8 mouse cellular contexts compared by ENCODE assay signal in the genomic region with DNA sequence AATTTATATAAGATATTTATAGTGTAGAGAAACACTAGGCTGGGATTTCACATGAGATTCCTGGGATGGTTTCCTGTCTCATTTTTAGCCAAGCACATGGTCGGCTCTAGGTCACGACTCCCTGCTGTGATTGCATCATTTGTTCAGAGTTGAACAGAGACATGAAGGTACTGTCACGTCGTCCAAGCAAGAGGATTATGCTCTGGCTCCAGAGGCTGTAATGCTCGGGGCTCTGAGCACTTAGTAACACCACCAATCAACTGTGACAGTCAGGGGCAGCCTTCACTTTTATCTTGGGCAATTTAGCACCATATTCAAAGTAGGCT.
DNase-seq lines count a peak whose midpoint lies in the region; ATAC-seq and TF ChIP-seq lines count a peak whose summit lies in the region.

No protein-coding gene starts in this region.

- DNase-seq in intestine, embryonic 14.5 days (ENCODE audit: low spot score) = peak; percentile 50
- DNase-seq in ES-CJ7 (ENCODE audit: low read depth, low spot score) = peak; percentile 41
- DNase-seq in brain, adult 2 months (ENCODE audit: low read depth, low spot score) = peak; percentile 42
- no peak for DNase-seq in thymus, postnatal 10 days (ENCODE audit: low spot score in 2 of 2)
- DNase-seq in urinary bladder, postnatal 4 days (ENCODE audit: low spot score in 2 of 2) = no peak
- DNase-seq in left cerebral cortex, postnatal 10 days (ENCODE audit: extremely low spot score in 1 of 2, low spot score in 2 of 2) = no peak

- H3K4me3 ChIP-seq in intestine, embryonic 14.5 days (ENCODE audit: low read depth, low read length) = no peak overlapping the region
- no peak overlapping the region for H3K4me3 ChIP-seq in intestine, postnatal 0 days (ENCODE audit: low read depth, low read length)
- H3K4me3 ChIP-seq in intestine, embryonic 16.5 days (ENCODE audit: low read length) = no peak overlapping the region

- no peak overlapping the region for H3K4me2 ChIP-seq in intestine, embryonic 14.5 days (ENCODE audit: low read length)
- H3K4me2 ChIP-seq in intestine, postnatal 0 days (replicated peaks; ENCODE audit: low read depth) = no peak overlapping the region
- H3K4me2 ChIP-seq in intestine, embryonic 16.5 days (ENCODE audit: low read depth, low read length) = no peak overlapping the region

- H3K4me1 ChIP-seq in intestine, embryonic 14.5 days (replicated peaks; ENCODE audit: control insufficient read depth, insufficient read depth, low read length) = peaks cover 41% of the 10 kb centered on the region
- 0 out of 2 replicates have a peak, but pooled peaks cover 5% of the 10 kb centered on the region for H3K4me1 ChIP-seq in intestine, postnatal 0 days (replicated peaks; ENCODE audit: control insufficient read depth, insufficient read depth, low read length)
- peaks cover 14% of the 10 kb centered on the region for H3K4me1 ChIP-seq in intestine, embryonic 16.5 days (ENCODE audit: control insufficient read depth, insufficient read depth, low read length)

- no peaks in the 10 kb centered on the region for H3K9me3 ChIP-seq in intestine, embryonic 14.5 days (ENCODE audit: control insufficient read depth, low read length)
- no peaks in the 10 kb centered on the region for H3K9me3 ChIP-seq in intestine, postnatal 0 days (ENCODE audit: control insufficient read depth)
- no peaks in the 10 kb centered on the region for H3K9me3 ChIP-seq in intestine, embryonic 16.5 days (ENCODE audit: control insufficient read depth, low read length)

- ATAC-seq in intestine, embryonic 14.5 days (replicated peaks; ENCODE audit: low FRiP score, low TSS enrichment, low read depth) = peak; percentile 7; the same call in 1 of the 2 replicates
- ATAC-seq in intestine, postnatal 0 days = no peak
- ATAC-seq in intestine, embryonic 16.5 days = peak; percentile 85

- H3K27me3 ChIP-seq in intestine, embryonic 14.5 days (replicated peaks; ENCODE audit: control insufficient read depth, insufficient read depth, low read length) = no peaks in the 10 kb centered on the region
- no peaks in the 10 kb centered on the region for H3K27me3 ChIP-seq in intestine, postnatal 0 days (replicated peaks; ENCODE audit: control insufficient read depth, insufficient read depth, low read length)
- H3K27me3 ChIP-seq in intestine, embryonic 16.5 days (replicated peaks; ENCODE audit: control insufficient read depth, insufficient read depth, low read length) = no peaks in the 10 kb centered on the region

- H3K9ac ChIP-seq in intestine, embryonic 14.5 days (ENCODE audit: low read length) = no peak overlapping the region
- no peak overlapping the region for H3K9ac ChIP-seq in intestine, postnatal 0 days (ENCODE audit: low read depth, low read length)
- H3K9ac ChIP-seq in intestine, embryonic 16.5 days (ENCODE audit: low read depth, low read length) = no peak overlapping the region

- intact Hi-C loops in left cerebral cortex, postnatal 10 days (cut with DNase I) = no loop called here

- WGBS in intestine, embryonic 14.5 days = 14% methylated on average over 5 of the region's 5 CpGs
- WGBS in intestine, postnatal 0 days = 18% methylated on average over 5 of the region's 5 CpGs
- WGBS in intestine, embryonic 16.5 days = 21% methylated on average over 5 of the region's 5 CpGs

- H3K27ac ChIP-seq in intestine, embryonic 14.5 days (ENCODE audit: low read depth) = peak overlapping the region; percentile 86
- no peak overlapping the region for H3K27ac ChIP-seq in intestine, postnatal 0 days (ENCODE audit: low read depth, low read length)
- H3K27ac ChIP-seq in intestine, embryonic 16.5 days (ENCODE audit: low read length) = peak overlapping the region; percentile 29; the same call in 1 of the 2 replicates

- TF ChIP-seq CTCF in intestine, postnatal 0 days (IDR thresholded peaks at IDR 0.05; ENCODE audit: low read depth) = no peak

- peaks cover 57% of the 10 kb centered on the region for H3K36me3 ChIP-seq in intestine, embryonic 14.5 days (ENCODE audit: control insufficient read depth, insufficient read depth, low read length)
- H3K36me3 ChIP-seq in intestine, postnatal 0 days (ENCODE audit: control insufficient read depth, insufficient read depth) = no peaks in the 10 kb centered on the region
- no peaks in the 10 kb centered on the region for H3K36me3 ChIP-seq in intestine, embryonic 16.5 days (ENCODE audit: control insufficient read depth, insufficient read depth, low read length)

Comparison
In these comparisons a context has a peak if more than half of its experiments do, and no peak if none do; other contexts are left out.
1. DNase-seq: peak in intestine, embryonic 14.5 days (single experiment), ES-CJ7 (single experiment) and brain, adult 2 months (single experiment); none in thymus, postnatal 10 days (0 of 2), urinary bladder, postnatal 4 days (0 of 2) and left cerebral cortex, postnatal 10 days (0 of 2).